Mouse (Mus musculus) right cerebral cortex, adult 18-20 months (tissue): ENCODE measurements around the gene Syne1.

Experiments used
- DNase-seq: peaks from one replicate; pipeline ENCODE4 v3.0.0; 2022; ENCODE audit warnings: mixed read lengths

The Syne1 gene

GRCm38 (mm10) chr10:5045671-5046070 lies 505.6 kb downstream of the Syne1 start:
- no peak for DNase-seq

- no peak for DNase-seq
These were observed 506.1 kb downstream of the Syne1 start for GRCm38 (mm10) chr10:5045213-5045612.

- no peak for DNase-seq
These were observed 506.8 kb downstream of the Syne1 start for GRCm38 (mm10) chr10:5044481-5044880.

GRCm38 (mm10) chr10:5041254-5041653 lies 510.0 kb downstream of the Syne1 start:
- DNase-seq = no peak

GRCm38 (mm10) chr10:5032192-5033048 lies 518.9 kb downstream of the Syne1 start:
- no peak for DNase-seq

- no peak for DNase-seq
These were observed 521.4 kb downstream of the Syne1 start for GRCm38 (mm10) chr10:5029883-5030282.

GRCm38 (mm10) chr10:5029161-5029560 lies 522.1 kb downstream of the Syne1 start:
- DNase-seq = no peak

- DNase-seq = no peak
These were observed 523.0 kb downstream of the Syne1 start for GRCm38 (mm10) chr10:5028301-5028700.

- DNase-seq = no peak
These were observed 524.1 kb downstream of the Syne1 start for GRCm38 (mm10) chr10:5027208-5027607.

- DNase-seq = no peak
These were observed 525.4 kb downstream of the Syne1 start for GRCm38 (mm10) chr10:5025906-5026305.

GRCm38 (mm10) chr10:5017148-5017547 lies 534.1 kb downstream of the Syne1 start:
- DNase-seq = no peak

- no peak for DNase-seq
These were observed 536.3 kb downstream of the Syne1 start for GRCm38 (mm10) chr10:5014976-5015375.

GRCm38 (mm10) chr10:5012004-5012403 lies 539.3 kb downstream of the Syne1 start:
- DNase-seq = no peak

- DNase-seq = no peak
These were observed 542.4 kb downstream of the Syne1 start for GRCm38 (mm10) chr10:5008795-5009366.

GRCm38 (mm10) chr10:4996592-4996991 lies 554.7 kb downstream of the Syne1 start:
- no peak for DNase-seq

- DNase-seq = peak; percentile 8
These were observed 557.5 kb downstream of the Syne1 start for GRCm38 (mm10) chr10:4993802-4994201.

- no peak for DNase-seq
These were observed 567.4 kb downstream of the Syne1 start for GRCm38 (mm10) chr10:4983919-4984318.

- DNase-seq = no peak
These were observed 573.9 kb downstream of the Syne1 start for GRCm38 (mm10) chr10:4977374-4977773.

GRCm38 (mm10) chr10:4976557-4976956 lies 574.7 kb downstream of the Syne1 start:
- peak; percentile 2 for DNase-seq

- DNase-seq = no peak
These were observed 577.0 kb downstream of the Syne1 start for GRCm38 (mm10) chr10:4974246-4974645.

GRCm38 (mm10) chr10:4972026-4972425 lies 579.3 kb downstream of the Syne1 start:
- no peak for DNase-seq

- DNase-seq = no peak
These were observed 579.7 kb downstream of the Syne1 start for GRCm38 (mm10) chr10:4971586-4971985.

GRCm38 (mm10) chr10:4971156-4971555 lies 580.1 kb downstream of the Syne1 start:
- no peak for DNase-seq
